Mouse (Mus musculus) intestine, embryonic 16.5 days (tissue): ENCODE measurements at regions not wholly inside any gene's neighbourhood (a gene's known extent, or its start where the extent isn't known, plus 50 kb on each side); places are given as distances from the start of the nearest gene placed in this dataset.

Source experiments
- ATAC-seq: fragments of 200-750 bp; cut with Nextera tagmentation; 2 replicates; pipeline ENCODE4 v1.8.0; 2017; ENCODE audit warnings: moderate TSS enrichment, moderate library complexity
- H3K27ac ChIP-seq: fragments of 300-500 bp; sonication (generic); 2 replicates; pipeline ENCODE4 v1.5.1; 2014; ENCODE audit warnings: mild to moderate bottlenecking, low read length
- H3K27me3 ChIP-seq: fragments of 300-500 bp; sonication (generic); replicated peaks from 2 replicates; pipeline ENCODE4 v1.6.1; 2014; ENCODE audit warnings: low read length, control low read depth, mixed read lengths; ENCODE audit not compliant: control insufficient read depth, insufficient read depth
- H3K36me3 ChIP-seq: fragments of 300-500 bp; sonication (generic); 2 replicates; pipeline ENCODE4 v1.6.1; 2014; ENCODE audit warnings: low read length, control low read depth; ENCODE audit not compliant: control insufficient read depth, insufficient read depth
- H3K4me1 ChIP-seq: fragments of 300-500 bp; sonication (generic); 2 replicates; pipeline ENCODE4 v1.6.1; 2014; ENCODE audit warnings: low read length, control low read depth, mixed read lengths; ENCODE audit not compliant: control insufficient read depth, insufficient read depth
- H3K4me2 ChIP-seq: fragments of 300-500 bp; sonication (generic); 2 replicates; pipeline ENCODE4 v1.6.1; 2014; ENCODE audit warnings: low read depth, low read length, control low read depth
- H3K4me3 ChIP-seq: fragments of 300-500 bp; sonication (generic); 2 replicates; pipeline ENCODE4 v1.5.1; 2014; ENCODE audit warnings: mild to moderate bottlenecking, low read length
- H3K9ac ChIP-seq: fragments of 300-500 bp; sonication (generic); 2 replicates; pipeline ENCODE4 v1.6.1; 2014; ENCODE audit warnings: low read depth, low read length
- H3K9me3 ChIP-seq: fragments of 300-500 bp; sonication (generic); 2 replicates; pipeline ENCODE4 v1.6.1; 2016; ENCODE audit warnings: low read length, control low read depth; ENCODE audit not compliant: control insufficient read depth
- WGBS: fragments of 180-500 bp; shearing (Covaris S2); extraction: QIAGEN DNeasy Blood & Tissue Kit; methylation state at CpG from one replicate; pipeline ENCODE4 v1.1.7; 2014; 5-methylcytosine and 5-hydroxymethylcytosine counted together

DNA sequence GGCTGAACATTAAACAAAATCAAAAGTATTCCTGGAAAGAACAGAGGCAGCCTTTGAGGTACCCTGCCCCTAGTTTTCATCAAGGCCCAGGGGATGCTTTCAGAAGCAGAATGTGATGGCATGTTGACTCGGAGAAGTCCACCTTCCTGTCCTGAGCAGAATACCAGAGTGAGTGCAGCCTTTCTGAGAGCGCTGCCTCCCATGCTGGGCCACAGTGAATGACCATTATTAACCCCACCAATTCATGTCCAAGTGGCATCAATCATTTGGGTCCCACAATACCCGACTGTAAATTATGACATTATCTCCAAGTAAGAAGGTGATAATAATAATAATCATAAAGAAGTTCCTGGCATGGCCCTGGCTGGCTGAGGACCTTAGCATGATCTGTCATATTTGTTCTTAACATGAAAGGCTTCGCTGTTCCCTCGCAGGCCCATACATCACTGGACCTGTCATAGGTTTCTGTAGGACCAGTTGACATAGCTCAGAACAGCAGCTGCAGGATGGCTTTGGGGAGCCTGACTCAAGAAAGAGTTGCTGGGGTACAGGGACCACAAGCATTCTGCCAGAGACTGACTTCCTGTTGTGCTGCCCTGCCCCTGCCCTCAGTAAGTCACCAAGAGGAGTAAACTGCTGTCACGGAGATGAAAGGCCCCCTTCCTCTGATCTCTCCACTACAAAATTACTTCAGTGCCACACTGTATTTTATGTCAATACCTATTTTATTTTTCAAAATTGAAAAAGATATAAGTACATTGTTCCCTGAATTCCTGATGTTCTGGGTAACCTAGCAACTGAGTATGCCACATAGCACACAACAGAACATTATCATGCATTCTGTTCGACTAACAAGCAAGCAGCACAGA lies 176.6 kb downstream of the Tmem161b start:
- Histone ChIP-seq H3K27ac (no peak overlapping the region), H3K36me3 (no peaks in the 10 kb centered on the region), H3K9ac (no peak overlapping the region), H3K4me1 (no peaks in the 10 kb centered on the region), H3K4me3 (no peak overlapping the region), H3K4me2 (no peak overlapping the region), H3K27me3 (no peaks in the 10 kb centered on the region), H3K9me3 (no peaks in the 10 kb centered on the region)
- WGBS, result 59% methylated on average over 7 of the region's 7 CpGs
- no peak for ATAC-seq

DNA sequence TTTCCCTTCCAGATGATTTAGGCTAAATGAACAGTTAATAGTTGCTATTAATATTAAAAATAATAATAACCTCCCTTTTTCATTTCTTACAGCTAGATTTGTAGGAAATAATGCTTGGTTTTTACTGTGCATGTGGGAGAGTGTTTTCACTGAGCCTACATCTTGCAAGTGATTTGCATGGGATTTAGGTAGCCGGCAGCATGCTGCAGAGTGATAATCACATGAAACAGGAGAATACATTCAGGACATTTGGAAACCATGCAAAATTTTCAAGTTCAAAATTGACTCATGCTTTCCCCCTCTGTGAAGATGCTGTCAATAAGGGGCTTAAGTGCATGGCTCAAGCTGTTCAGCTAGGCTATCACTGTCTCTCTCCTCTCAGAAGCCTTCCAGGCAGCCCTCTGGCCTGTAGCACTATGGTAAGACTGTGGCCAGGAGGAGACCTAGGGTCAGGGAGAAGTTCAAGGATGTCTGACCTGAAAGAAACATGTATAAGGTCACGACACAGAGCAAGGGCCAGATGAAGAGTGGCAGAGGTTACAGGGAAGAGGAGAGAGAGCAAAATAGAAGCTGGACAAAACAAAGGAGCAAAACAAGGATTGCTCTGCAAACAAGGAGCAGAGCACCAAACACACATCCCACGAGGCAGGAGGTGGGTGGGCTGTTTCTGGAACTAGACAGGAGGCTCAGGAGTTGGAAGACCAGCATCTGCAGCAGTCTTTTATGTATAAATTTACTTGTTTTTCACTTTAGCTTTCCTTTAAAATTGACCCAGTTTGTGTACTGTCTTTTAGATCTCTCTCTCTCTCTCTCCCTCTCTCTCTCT lies 177.5 kb downstream of the Tmem161b start:
- ATAC-seq, result no peak
- H3K4me3 ChIP-seq, result no peak overlapping the region
- H3K9me3 ChIP-seq, result no peaks in the 10 kb centered on the region
- H3K4me1 ChIP-seq, result no peaks in the 10 kb centered on the region
- no peak overlapping the region for H3K4me2 ChIP-seq
- 36% methylated on average over 3 of the region's 3 CpGs for WGBS
- H3K9ac ChIP-seq, result no peak overlapping the region
- H3K36me3 ChIP-seq, result no peaks in the 10 kb centered on the region
- no peak overlapping the region for H3K27ac ChIP-seq
- no peaks in the 10 kb centered on the region for H3K27me3 ChIP-seq

DNA sequence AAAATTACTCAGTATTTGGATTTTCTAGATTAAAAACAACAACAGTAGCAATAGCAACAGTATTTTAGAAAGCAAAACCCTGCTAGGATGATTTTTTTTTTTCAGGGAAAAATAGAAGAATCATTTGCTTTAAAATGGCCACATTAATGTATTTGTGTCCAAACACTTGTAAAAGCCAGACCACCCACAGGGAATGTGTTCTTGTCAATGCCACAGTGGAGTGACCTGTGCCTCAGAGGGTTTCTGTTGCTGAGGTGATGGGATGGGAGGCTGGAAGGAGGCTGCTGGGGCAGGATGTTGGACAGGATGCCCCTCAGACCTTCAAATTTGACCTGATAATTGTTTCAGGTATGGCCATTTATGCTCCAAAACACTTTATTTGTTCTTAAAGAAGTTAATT lies 178.9 kb downstream of the Tmem161b start:
- Histone ChIP-seq H3K27ac (no peak overlapping the region), H3K27me3 (no peaks in the 10 kb centered on the region), H3K4me3 (no peak overlapping the region), H3K4me2 (no peak overlapping the region), H3K4me1 (no peaks in the 10 kb centered on the region), H3K9ac (no peak overlapping the region), H3K36me3 (no peaks in the 10 kb centered on the region), H3K9me3 (no peaks in the 10 kb centered on the region)
- ATAC-seq, result no peak

DNA sequence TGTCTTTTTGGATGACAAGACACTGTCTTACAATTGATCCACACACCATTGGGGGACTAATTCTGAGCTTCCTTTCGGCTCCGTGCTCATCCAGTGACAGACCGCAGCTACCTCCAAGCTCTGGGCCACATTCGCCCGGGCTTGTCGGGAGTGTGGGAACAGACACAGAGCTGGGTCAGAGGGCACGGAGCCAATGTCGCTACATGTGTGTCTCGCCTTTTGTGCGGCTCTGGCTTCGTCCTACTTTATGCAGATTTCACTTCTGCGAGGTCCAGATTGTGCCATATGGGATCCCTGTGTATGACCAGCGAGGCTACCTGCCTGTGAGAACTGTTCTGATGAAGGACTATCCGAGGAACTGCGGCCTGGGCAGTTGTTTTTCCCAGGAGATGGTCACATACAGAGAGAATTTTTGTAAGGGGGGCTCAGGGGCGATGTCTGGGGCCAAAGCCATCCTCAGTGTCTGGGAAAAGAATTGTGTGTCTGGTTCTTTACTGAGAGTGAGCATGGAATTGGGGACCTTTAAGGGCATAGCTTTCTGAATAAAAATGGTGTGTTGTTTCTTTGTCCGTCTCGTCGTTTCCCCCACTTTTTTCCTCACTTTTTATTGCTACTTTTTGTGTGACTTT lies 182.6 kb downstream of the Tmem161b start:
- no peak for ATAC-seq
- Histone ChIP-seq H3K4me1 (no peaks in the 10 kb centered on the region), H3K9ac (no peak overlapping the region), H3K4me3 (no peak overlapping the region), H3K9me3 (no peaks in the 10 kb centered on the region), H3K4me2 (no peak overlapping the region), H3K27ac (no peak overlapping the region), H3K36me3 (no peaks in the 10 kb centered on the region), H3K27me3 (no peaks in the 10 kb centered on the region)
- WGBS, result 66% methylated on average over 19 of the region's 19 CpGs

DNA sequence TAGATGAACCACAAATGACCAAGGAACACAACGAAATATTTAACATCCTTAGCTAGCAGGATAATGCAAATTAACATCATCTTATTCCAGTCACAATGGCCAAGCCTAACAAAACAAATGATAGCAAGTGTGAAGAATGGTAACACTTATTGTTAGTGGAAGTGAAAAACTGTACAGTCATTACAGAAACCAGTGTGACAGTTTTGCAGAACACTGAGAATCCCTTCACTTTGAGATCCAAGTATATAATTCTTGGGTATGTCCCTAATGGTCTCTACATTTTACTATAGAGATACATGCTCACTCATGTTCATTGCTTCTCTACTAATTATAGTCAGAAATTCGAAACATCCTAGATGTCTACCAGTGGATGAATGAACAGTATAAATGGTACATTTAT lies 212.3 kb downstream of the Tmem161b start:
- H3K36me3 ChIP-seq, result no peaks in the 10 kb centered on the region
- H3K4me3 ChIP-seq, result no peak overlapping the region
- H3K27me3 ChIP-seq, result no peaks in the 10 kb centered on the region
- H3K9me3 ChIP-seq, result no peaks in the 10 kb centered on the region
- H3K4me1 ChIP-seq, result no peaks in the 10 kb centered on the region
- no peak overlapping the region for H3K9ac ChIP-seq
- WGBS, result 72% methylated on average over 2 of the region's 2 CpGs
- H3K4me2 ChIP-seq, result no peak overlapping the region
- no peak overlapping the region for H3K27ac ChIP-seq
- no peak for ATAC-seq

DNA sequence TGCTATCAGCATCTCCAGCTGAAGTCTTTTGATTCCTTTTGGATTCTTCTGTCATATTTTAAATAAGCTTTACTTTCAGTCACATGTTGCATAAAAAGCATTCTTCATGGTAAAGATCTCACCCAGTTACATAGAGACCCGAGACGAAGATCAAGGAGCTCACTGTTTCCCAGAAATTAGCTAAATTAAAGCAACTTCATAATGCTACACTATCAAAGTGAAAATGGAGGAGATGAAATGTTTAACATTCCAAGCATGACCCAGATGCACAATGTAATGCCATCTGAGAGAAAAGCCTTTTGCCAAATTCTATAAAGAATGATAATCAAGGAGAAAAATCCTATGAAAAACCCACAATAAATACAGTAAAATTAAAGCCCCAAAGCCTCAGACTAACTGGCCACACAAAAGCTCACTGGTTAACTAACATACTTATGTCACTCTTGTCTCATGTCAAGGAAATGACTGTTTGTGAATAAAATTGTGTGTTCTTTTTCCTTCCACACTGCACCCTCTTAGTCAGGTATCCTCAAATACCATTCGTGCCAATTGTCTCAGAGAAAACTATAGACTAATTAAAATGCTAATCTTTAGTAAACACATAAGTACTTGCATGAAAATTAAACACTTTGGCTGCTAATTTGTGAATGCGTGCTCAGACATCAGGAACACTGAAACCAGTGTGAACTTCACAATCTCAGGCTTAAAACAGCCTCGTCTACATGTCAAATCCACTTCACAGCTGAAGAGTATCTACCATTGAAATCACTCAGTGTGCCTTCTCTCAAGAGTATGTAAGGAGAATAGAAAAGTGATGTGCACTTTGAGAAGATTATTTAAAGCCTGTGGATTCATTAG lies 215.7 kb downstream of the Tmem161b start:
- no peaks in the 10 kb centered on the region for H3K36me3 ChIP-seq
- WGBS, result 69% methylated on average over 5 of the region's 5 CpGs
- H3K27ac ChIP-seq, result no peak overlapping the region
- no peak overlapping the region for H3K4me3 ChIP-seq
- no peaks in the 10 kb centered on the region for H3K4me1 ChIP-seq
- no peaks in the 10 kb centered on the region for H3K9me3 ChIP-seq
- H3K27me3 ChIP-seq, result no peaks in the 10 kb centered on the region
- H3K4me2 ChIP-seq, result no peak overlapping the region
- H3K9ac ChIP-seq, result no peak overlapping the region
- no peak for ATAC-seq

DNA sequence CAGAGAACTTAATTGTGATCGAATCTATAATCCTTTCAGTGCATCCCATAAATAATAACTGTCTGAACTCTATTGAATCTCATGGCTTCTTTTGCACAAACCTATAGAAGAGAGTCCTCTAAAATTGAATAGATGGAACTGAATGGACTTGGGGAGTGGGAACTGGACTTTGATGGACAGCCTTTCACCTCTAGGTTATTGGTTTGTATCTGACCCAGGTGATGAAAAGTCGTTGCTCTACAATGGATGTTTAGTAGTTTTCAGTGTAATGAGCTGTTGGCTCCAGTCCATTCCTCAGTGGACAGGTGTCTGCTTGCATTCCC lies 216.3 kb downstream of the Tmem161b start:
- no peaks in the 10 kb centered on the region for H3K4me1 ChIP-seq
- H3K27ac ChIP-seq, result no peak overlapping the region
- no peak overlapping the region for H3K4me2 ChIP-seq
- no peak overlapping the region for H3K9ac ChIP-seq
- ATAC-seq, result no peak
- no peaks in the 10 kb centered on the region for H3K9me3 ChIP-seq
- H3K27me3 ChIP-seq, result no peaks in the 10 kb centered on the region
- 81% methylated on average over 2 of the region's 2 CpGs for WGBS
- H3K4me3 ChIP-seq, result no peak overlapping the region
- H3K36me3 ChIP-seq, result no peaks in the 10 kb centered on the region

DNA sequence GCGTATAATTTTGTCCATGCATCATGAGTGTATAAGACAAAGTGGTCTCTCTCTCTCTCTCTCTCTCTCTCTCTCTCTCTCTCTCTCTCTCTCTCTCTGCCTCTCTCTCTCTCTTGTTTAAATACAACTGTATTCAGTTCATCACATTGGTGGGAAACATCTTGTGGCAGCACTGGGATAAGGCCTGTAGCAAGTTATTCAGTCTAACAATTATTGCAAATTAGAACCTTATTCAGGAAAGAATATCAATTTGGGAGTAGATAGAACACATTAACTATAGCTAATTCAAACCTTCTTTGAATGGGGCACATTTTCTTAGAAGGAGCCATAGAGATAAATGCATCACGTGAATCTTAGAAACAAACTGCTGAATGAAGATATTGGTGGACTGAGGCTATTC lies 226.4 kb downstream of the Tmem161b start:
- Histone ChIP-seq H3K9ac (no peak overlapping the region), H3K4me2 (no peak overlapping the region), H3K9me3 (no peaks in the 10 kb centered on the region), H3K4me1 (no peaks in the 10 kb centered on the region), H3K36me3 (no peaks in the 10 kb centered on the region), H3K4me3 (no peak overlapping the region), H3K27ac (no peak overlapping the region), H3K27me3 (no peaks in the 10 kb centered on the region)
- no peak for ATAC-seq
- 78% methylated on average over 2 of the region's 2 CpGs for WGBS

DNA sequence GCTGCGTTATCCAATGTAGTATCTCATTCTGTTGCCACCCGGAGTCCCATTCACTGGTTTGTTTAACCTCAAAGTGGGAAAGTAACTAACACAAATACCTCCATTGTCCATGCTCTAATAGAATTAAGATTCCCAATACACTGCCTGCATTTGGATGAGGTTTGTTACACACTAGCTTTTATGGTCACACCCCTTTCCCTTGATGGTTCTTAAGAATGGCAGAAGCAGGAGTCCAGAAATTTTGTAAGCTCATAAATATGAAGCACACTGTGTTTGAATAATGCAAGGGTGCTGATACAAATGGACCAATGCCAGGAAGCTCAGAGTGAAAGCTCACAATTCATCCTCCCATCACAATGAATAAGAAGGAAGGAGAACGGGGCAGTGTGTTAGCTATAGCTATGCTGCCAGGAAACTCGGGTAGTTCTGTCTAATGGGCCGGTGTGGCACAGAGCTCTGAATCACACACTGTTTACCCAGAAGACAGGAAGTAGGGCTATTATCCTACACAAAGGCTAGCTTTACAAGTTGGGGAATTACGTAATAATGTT lies 227.0 kb downstream of the Tmem161b start:
- no peak for ATAC-seq
- H3K4me3 ChIP-seq, result no peak overlapping the region

More for the DNA sequence above, 227.0 kb downstream of the Tmem161b start:
- Histone ChIP-seq H3K9ac (no peak overlapping the region), H3K4me1 (no peaks in the 10 kb centered on the region), H3K36me3 (no peaks in the 10 kb centered on the region), H3K9me3 (no peaks in the 10 kb centered on the region), H3K4me2 (no peak overlapping the region), H3K27me3 (no peaks in the 10 kb centered on the region), H3K27ac (no peak overlapping the region)
- 48% methylated on average over 6 of the region's 6 CpGs for WGBS
